Mouse (Mus musculus): Measurements from ENCODE around the gene Gzmf. TPM values are rescaled to one million over a fixed set of nuclear protein-coding genes. Genes with fewer than 3 reads are reported as not detected.
"Not testable (repeated sequence)": the region's sequence is repeated elsewhere in the genome, so short reads cannot be mapped to it uniquely, and the experiment has no call there.

The Gzmf gene
- not detected in 2 replicates for polyA plus RNA-seq (2016; fragmentation: Nextera tagmentation; extraction: Ambion mirVana)

DNA sequence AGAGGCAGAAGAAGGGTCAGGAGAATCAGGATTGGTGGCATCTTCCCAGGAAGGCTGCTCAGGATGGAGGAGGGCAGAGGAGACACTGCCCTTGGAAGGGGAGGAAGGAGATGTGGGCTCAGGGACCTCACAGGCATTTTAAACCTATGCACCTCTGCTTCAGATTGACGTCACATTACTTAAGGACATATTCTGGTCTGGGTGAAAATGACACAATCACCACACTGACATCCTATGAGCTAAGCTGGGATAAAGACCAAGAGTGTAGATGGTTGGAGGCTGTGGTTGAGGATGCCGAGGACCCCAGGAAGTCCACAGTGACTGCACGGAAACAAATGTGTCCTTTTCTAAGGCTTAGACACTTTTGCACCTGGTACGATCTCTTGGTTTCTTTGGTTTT lies at the start of gene Gzmf:
Gene Gzmf (minus strand): TSS at position 101 of the 400 bp plus-strand sequence.
- Histone ChIP-seq H3K4me2 (no peak within 1 kb of the TSS), H3K27me3 (replicated peaks) (no peaks in the 10 kb centered on the region), H3K9me3 (replicated peaks) (no peaks in the 10 kb centered on the region), H3K36me3 (no peaks in the 10 kb centered on the region), H3K9ac (no peak within 1 kb of the TSS), H3K4me3 (no peak within 1 kb of the TSS), H3K4me1 (replicated peaks) (no peaks in the 10 kb centered on the region), H3K27ac (ENCODE audit: poor library complexity, severe bottlenecking) (no peak within 1 kb of the TSS)
- WGBS, result 84% methylated on average over 4 of the region's 4 CpGs
- no peak for ATAC-seq (ENCODE audit: insufficient number of reproducible peaks, low FRiP score)

DNA sequence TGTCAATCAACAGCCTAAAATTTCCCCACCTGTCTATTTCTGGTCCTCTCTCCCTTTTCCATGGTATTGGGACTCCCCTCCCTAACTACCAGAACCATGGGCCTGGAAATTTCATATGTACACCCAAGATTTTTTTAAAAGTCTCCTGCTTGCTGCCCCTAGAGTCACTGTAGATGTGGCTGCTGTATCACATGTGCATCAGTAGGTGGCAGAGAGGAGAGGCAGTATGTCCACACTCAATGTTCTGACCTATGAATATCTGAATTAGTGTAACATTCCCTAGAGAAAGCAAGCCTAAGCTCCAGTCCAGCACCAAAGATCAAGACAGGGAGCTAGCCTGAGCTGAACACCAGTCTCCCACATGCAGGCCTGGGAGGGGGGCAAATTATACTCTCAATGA lies 29.2 kb upstream of the Gzmf start:
- H3K9me3 ChIP-seq (replicated peaks), result no peaks in the 10 kb centered on the region
- no peaks in the 10 kb centered on the region for H3K4me1 ChIP-seq (replicated peaks)
- no peaks in the 10 kb centered on the region for H3K36me3 ChIP-seq
- no peak overlapping the region for H3K4me3 ChIP-seq
- no peak overlapping the region for H3K4me2 ChIP-seq
- no peaks in the 10 kb centered on the region for H3K27me3 ChIP-seq (replicated peaks)
- H3K27ac ChIP-seq (ENCODE audit: poor library complexity, severe bottlenecking), result no peak overlapping the region
- ATAC-seq (ENCODE audit: insufficient number of reproducible peaks, low FRiP score), result no peak
- H3K9ac ChIP-seq, result no peak overlapping the region

DNA sequence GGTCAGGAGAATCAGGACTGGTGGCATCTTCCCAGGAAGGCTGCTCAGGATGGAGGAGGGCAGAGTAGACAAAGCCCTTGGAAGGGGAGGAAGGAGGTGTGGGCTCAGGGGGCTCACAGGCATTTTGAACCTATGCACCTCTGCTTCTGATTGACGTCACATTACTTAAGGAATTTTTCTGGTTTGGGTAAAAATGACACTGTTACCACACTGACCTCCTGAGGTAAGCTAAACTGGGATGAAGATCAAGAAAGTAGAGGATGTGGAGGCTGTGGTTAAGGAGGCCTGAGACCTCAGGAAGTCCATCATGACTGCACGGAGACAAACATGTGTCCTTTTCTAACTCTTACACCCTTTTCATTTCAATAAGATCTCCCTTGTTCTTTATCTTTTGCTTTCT lies 23.3 kb upstream of the Gzmf start, which contains the start of gene Gzmc:
Gene Gzmc (minus strand): TSS at position 101 of the 400 bp plus-strand sequence.
- H3K9ac ChIP-seq, result no peak within 1 kb of the TSS
- WGBS, result 72% methylated on average over 2 of the region's 2 CpGs
- no peak for ATAC-seq (ENCODE audit: insufficient number of reproducible peaks, low FRiP score)

DNA sequence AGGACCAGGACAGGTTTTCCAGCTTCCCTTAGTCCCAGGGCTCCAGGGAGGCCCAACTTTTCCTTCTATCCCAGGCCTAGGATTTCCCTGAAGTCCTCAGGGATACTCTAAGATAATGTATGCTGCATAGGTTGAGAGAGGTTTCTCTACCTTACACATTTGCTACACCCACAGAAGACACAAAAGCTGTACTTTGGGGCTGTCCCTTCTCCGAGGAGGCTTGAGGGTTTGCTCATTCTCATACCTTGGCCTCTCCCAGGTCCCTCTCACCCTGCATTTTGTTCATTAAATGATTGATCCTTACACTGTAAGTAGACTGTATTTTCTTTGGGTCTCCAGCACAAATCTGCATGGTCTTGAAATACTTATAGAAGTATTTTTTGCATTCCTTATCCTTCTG lies 5.6 kb downstream of the Gzmf start:
- Histone ChIP-seq H3K9me3 (replicated peaks) (no peaks in the 10 kb centered on the region), H3K9ac (no peak overlapping the region), H3K4me3 (no peak overlapping the region), H3K27me3 (replicated peaks) (no peaks in the 10 kb centered on the region), H3K4me1 (replicated peaks) (no peaks in the 10 kb centered on the region), H3K4me2 (no peak overlapping the region), H3K27ac (ENCODE audit: poor library complexity, severe bottlenecking) (no peak overlapping the region), H3K36me3 (no peaks in the 10 kb centered on the region)
- no peak for ATAC-seq (ENCODE audit: insufficient number of reproducible peaks, low FRiP score)
- 83% methylated on average over 1 of the region's 1 CpGs for WGBS

More for the DNA sequence above, 23.3 kb upstream of the Gzmf start, which contains the start of gene Gzmc:
- no peak within 1 kb of the TSS for H3K4me2 ChIP-seq
- H3K27me3 ChIP-seq (replicated peaks), result no peaks in the 10 kb centered on the region
- H3K4me3 ChIP-seq, result no peak within 1 kb of the TSS
- no peak within 1 kb of the TSS for H3K27ac ChIP-seq (ENCODE audit: poor library complexity, severe bottlenecking)
- H3K36me3 ChIP-seq, result no peaks in the 10 kb centered on the region
- no peaks in the 10 kb centered on the region for H3K9me3 ChIP-seq (replicated peaks)
- H3K4me1 ChIP-seq (replicated peaks), result no peaks in the 10 kb centered on the region

DNA sequence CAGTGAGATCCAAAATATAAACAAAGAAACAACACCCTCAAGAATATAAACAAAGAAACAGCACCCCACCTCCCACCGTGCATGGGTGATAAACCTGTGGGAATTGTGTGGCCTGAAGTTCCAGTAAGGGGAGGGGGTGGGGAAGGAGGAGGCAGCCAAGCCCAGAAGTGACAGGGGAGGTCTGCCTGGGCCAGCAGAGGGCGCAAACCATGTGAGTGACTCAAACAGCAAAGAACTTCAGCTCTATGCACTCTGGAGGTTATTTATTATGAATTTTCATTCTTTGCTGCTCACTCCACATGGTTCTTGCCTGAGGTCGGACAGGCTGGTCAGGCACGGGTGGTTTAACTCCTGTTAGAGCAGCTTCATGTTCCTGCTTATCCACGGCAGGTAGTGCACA lies 6.2 kb downstream of the Gzmf start:
- not testable (repeated sequence) for ATAC-seq (ENCODE audit: insufficient number of reproducible peaks, low FRiP score); H3K27ac ChIP-seq (ENCODE audit: poor library complexity, severe bottlenecking); H3K4me1 ChIP-seq (replicated peaks); H3K27me3 ChIP-seq (replicated peaks); H3K4me3 ChIP-seq; H3K9me3 ChIP-seq (replicated peaks); H3K9ac ChIP-seq; H3K36me3 ChIP-seq; H3K4me2 ChIP-seq
- 29% methylated on average over 5 of the region's 5 CpGs for WGBS

DNA sequence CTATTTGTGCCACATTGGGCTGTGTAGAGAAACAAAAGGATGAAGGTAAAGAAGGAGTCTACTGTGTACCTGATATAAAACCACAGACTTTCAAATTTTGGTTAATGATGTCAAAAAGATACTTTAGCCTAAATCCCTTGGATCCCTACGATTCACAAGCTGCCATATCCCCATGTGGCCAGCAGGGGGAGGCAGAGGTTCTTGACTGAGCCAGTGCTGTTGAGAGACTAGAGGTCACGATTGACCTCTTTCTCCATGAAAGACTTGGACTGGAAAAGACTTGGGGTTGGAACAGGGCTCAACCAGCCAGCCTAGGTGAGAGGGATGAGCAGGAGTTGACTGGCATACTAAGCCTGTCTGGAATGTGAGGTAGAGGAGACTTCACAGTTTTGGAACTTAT lies 7.2 kb downstream of the Gzmf start:
- Histone ChIP-seq H3K27ac (ENCODE audit: poor library complexity, severe bottlenecking) (no peak overlapping the region), H3K4me1 (replicated peaks) (no peaks in the 10 kb centered on the region), H3K4me2 (no peak overlapping the region), H3K27me3 (replicated peaks) (no peaks in the 10 kb centered on the region), H3K9me3 (replicated peaks) (no peaks in the 10 kb centered on the region), H3K9ac (no peak overlapping the region), H3K36me3 (no peaks in the 10 kb centered on the region), H3K4me3 (no peak overlapping the region)
- WGBS, result 15% methylated on average over 2 of the region's 2 CpGs
- ATAC-seq (ENCODE audit: insufficient number of reproducible peaks, low FRiP score), result no peak

DNA sequence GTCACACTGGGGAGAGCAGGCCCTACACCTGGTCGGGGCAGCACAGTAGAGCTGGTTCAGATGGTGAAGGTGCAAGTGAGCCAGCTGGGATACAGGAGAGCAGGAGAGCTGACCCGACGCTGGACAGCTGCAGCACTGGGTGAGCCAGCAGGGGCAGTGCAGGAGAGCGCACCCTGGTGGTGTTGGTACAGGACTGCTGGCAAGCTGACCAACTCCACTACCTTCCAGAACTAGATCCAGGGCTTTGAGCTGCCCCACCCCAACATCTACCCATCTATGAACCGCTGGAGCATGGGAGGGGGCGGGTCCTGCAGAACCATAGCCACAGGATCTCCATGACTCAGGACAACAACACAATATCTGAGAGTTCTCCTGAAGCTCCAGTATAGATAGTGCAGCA lies 24.3 kb downstream of the Gzmf start:
- Histone ChIP-seq H3K4me2 (no peak overlapping the region), H3K4me3 (no peak overlapping the region), H3K9ac (no peak overlapping the region), H3K27me3 (replicated peaks) (no peaks in the 10 kb centered on the region), H3K36me3 (no peaks in the 10 kb centered on the region), H3K4me1 (replicated peaks) (no peaks in the 10 kb centered on the region), H3K9me3 (replicated peaks) (no peaks in the 10 kb centered on the region), H3K27ac (ENCODE audit: poor library complexity, severe bottlenecking) (no peak overlapping the region)
- ATAC-seq (ENCODE audit: insufficient number of reproducible peaks, low FRiP score), result no peak
- WGBS, result 41% methylated on average over 6 of the region's 6 CpGs

DNA sequence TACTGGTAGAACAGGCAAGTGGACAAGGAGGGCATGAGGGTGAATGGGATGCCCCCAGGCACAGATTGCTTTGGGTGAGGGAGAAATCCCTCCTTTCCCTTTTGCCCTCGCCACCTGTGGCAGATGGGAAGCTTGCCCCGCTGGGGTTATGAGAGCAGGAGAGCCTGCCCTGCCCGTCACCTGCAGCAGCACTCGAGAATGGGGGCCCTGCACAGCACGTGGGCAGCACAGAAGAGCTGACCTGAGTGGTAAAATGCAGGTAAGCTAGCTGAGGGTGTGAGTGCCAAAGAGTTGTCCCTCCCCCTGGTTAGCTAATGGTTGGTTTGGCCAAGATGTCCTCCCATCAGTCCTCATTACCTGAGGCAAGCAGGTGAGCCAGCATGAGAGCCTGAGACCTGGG lies 24.7 kb downstream of the Gzmf start:
- ATAC-seq (ENCODE audit: insufficient number of reproducible peaks, low FRiP score), result no peak
- H3K27ac ChIP-seq (ENCODE audit: poor library complexity, severe bottlenecking), result no peak overlapping the region
- no peak overlapping the region for H3K4me3 ChIP-seq
- H3K27me3 ChIP-seq (replicated peaks), result no peaks in the 10 kb centered on the region
- H3K4me1 ChIP-seq (replicated peaks), result no peaks in the 10 kb centered on the region
- no peaks in the 10 kb centered on the region for H3K9me3 ChIP-seq (replicated peaks)
- no peak overlapping the region for H3K4me2 ChIP-seq
- H3K36me3 ChIP-seq, result no peaks in the 10 kb centered on the region
- H3K9ac ChIP-seq, result no peak overlapping the region
- 73% methylated on average over 5 of the region's 5 CpGs for WGBS

DNA sequence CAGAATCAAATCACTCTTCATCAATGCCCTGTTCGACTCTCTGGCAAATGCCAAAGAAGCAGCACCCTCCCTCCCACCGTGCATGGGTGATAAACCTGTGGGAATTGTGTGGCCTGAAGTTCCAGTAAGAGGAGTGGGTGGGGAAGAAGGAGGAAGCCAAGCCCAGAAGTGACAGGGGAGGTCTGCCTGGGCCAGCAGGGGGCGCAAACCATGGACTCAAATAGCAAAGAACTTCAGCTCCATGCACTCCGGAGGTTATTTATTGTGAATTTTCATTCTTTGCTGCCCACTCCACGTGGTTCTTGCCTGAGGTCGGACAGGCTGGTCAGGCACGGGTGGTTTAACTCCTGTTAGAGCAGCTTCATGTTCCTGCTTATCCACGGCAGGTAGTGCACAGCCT lies 33.6 kb downstream of the Gzmf start:
- not testable (repeated sequence) for H3K9me3 ChIP-seq (replicated peaks); H3K4me2 ChIP-seq; H3K36me3 ChIP-seq; H3K4me1 ChIP-seq (replicated peaks); H3K9ac ChIP-seq; H3K27ac ChIP-seq (ENCODE audit: poor library complexity, severe bottlenecking); H3K27me3 ChIP-seq (replicated peaks); H3K4me3 ChIP-seq; ATAC-seq (ENCODE audit: insufficient number of reproducible peaks, low FRiP score)
- 23% methylated on average over 8 of the region's 8 CpGs for WGBS

DNA sequence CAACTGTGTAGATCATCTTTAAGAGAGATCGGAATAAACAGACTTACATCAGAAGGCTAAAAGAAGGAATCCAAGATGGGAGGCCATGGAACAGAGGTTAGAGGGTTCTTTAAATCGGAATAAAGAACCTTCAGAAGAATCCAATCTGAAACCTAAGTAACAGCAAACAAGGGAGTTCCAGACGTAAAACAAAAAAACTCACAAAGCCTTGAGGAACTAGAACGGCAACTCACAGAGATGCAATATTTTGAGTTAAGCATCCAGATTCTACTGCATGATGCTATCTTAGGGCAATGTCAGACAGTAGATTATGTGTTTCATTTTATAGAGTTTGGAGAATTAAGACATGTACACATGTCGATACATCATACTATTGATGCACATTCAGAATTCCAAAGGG lies 36.7 kb downstream of the Gzmf start, which contains the start of gene Gzmn:
Gene Gzmn (minus strand): TSS at position 101 of the 400 bp plus-strand sequence.
- H3K27ac ChIP-seq (ENCODE audit: poor library complexity, severe bottlenecking), result no peak within 1 kb of the TSS
- ATAC-seq (ENCODE audit: insufficient number of reproducible peaks, low FRiP score), result no peak
- no peaks in the 10 kb centered on the region for H3K9me3 ChIP-seq (replicated peaks)
- 0 out of 2 replicates have a peak, but pooled peaks cover 3% of the 10 kb centered on the region for H3K27me3 ChIP-seq (replicated peaks)
- no peak within 1 kb of the TSS for H3K4me3 ChIP-seq
- H3K4me1 ChIP-seq (replicated peaks), result no peaks in the 10 kb centered on the region
- H3K9ac ChIP-seq, result no peak within 1 kb of the TSS
- 84% methylated on average over 5 of the region's 5 CpGs for whole genome bisulfite sequencing
- H3K36me3 ChIP-seq, result no peaks in the 10 kb centered on the region
- no peak within 1 kb of the TSS for H3K4me2 ChIP-seq

DNA sequence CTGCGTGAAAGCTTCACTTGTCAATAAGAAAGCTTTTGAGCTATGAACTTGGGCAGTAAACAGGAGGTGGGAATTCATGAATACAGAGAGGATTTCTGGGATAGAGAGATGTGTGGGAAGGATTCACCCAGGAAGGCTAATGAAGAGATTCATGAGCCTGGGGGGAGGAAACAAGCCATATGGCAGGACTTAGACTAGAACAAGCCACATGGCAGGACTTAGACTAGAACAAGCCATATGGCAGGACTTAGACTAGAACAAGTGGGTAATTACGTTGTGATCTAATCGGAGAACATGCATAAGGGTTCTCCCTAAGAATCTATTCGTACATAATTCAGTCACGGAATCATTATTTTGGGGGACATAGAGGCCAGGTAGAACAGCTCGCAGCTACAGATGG lies 37.8 kb downstream of the Gzmf start:
- no peaks in the 10 kb centered on the region for H3K4me1 ChIP-seq (replicated peaks)
- H3K27me3 ChIP-seq (replicated peaks), result 0 out of 2 replicates have a peak, but pooled peaks cover 3% of the 10 kb centered on the region
- ATAC-seq (ENCODE audit: insufficient number of reproducible peaks, low FRiP score), result no peak
- no peaks in the 10 kb centered on the region for H3K36me3 ChIP-seq
- no peak overlapping the region for H3K4me2 ChIP-seq
- 86% methylated on average over 6 of the region's 6 CpGs for WGBS
- H3K9ac ChIP-seq, result no peak overlapping the region
- H3K9me3 ChIP-seq (replicated peaks), result no peaks in the 10 kb centered on the region
- no peak overlapping the region for H3K27ac ChIP-seq (ENCODE audit: poor library complexity, severe bottlenecking)
- H3K4me3 ChIP-seq, result no peak overlapping the region

DNA sequence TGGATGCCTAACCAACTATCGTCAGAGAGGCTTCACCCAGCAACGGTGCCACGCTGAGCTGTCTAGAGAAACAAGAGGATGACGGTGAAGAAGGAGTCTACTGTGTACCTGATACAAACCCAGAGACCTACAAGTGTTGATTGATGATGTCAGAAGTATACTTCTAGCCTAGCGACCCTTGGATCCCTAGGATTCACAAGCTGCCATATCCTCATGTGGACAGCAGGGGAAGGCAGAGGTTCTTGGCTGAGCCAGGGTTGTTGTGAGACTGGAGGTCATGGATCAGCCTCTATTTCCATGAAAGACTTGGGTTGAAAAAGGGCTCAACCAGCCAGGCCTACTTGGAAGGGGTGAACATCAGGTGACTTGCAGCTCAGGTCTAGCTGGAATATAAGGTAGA lies 38.5 kb downstream of the Gzmf start:
- no peak for ATAC-seq (ENCODE audit: insufficient number of reproducible peaks, low FRiP score)
- Histone ChIP-seq H3K27ac (ENCODE audit: poor library complexity, severe bottlenecking) (no peak overlapping the region), H3K9me3 (replicated peaks) (no peaks in the 10 kb centered on the region), H3K4me2 (no peak overlapping the region), H3K4me3 (no peak overlapping the region), H3K27me3 (replicated peaks) (0 out of 2 replicates have a peak, but pooled peaks cover 3% of the 10 kb centered on the region), H3K36me3 (no peaks in the 10 kb centered on the region), H3K4me1 (replicated peaks) (no peaks in the 10 kb centered on the region), H3K9ac (no peak overlapping the region)
- WGBS, result 80% methylated on average over 5 of the region's 5 CpGs

Measured in heart, embryonic 12.5 days (tissue).